Mouse (Mus musculus): Measurements from ENCODE around the gene Ugt1a2.
"Not testable (repeated sequence)": the region's sequence is repeated elsewhere in the genome, so short reads cannot be mapped to it uniquely, and the experiment has no call there.

Ugt1a2 gene

GRCm38 (mm10) chr1:88218051-88218450, 17.6 kb downstream of the Ugt1a2 start:
- DNase-seq (ENCODE audit: low spot score), result no peak

- no peak for DNase-seq (ENCODE audit: low spot score)
Measured at GRCm38 (mm10) chr1:88218591-88218990, 18.2 kb downstream of the Ugt1a2 start.

- no peak for DNase-seq (ENCODE audit: low spot score)
Measured at GRCm38 (mm10) chr1:88219054-88219453, 18.7 kb downstream of the Ugt1a2 start.

- no peak for DNase-seq (ENCODE audit: low spot score)
Measured at GRCm38 (mm10) chr1:88220336-88220735, 19.9 kb downstream of the Ugt1a2 start.

- DNase-seq (ENCODE audit: low spot score), result no peak
Measured at GRCm38 (mm10) chr1:88222216-88222615, 21.8 kb downstream of the Ugt1a2 start.

- not testable (repeated sequence) for DNase-seq (ENCODE audit: low spot score)
Measured at GRCm38 (mm10) chr1:88223011-88223515, 22.7 kb downstream of the Ugt1a2 start.

GRCm38 (mm10) chr1:88223591-88223990, 23.2 kb downstream of the Ugt1a2 start:
- DNase-seq (ENCODE audit: low spot score), result peak; percentile 52

- DNase-seq (ENCODE audit: low spot score), result peak; percentile 84
Measured at GRCm38 (mm10) chr1:88224029-88224776, 23.8 kb downstream of the Ugt1a2 start.

- DNase-seq (ENCODE audit: low spot score), result not testable (repeated sequence)
Measured at GRCm38 (mm10) chr1:88225301-88225700, 24.9 kb downstream of the Ugt1a2 start.

- no peak for DNase-seq (ENCODE audit: low spot score)
Measured at GRCm38 (mm10) chr1:88225741-88226140, 25.3 kb downstream of the Ugt1a2 start.

- no peak for DNase-seq (ENCODE audit: low spot score)
Measured at GRCm38 (mm10) chr1:88226670-88227379, 26.4 kb downstream of the Ugt1a2 start, which contains the start of gene Mroh2a. Mroh2a (plus strand) TSS chr1:88226986.

GRCm38 (mm10) chr1:88227482-88227881, 27.1 kb downstream of the Ugt1a2 start:
- no peak for DNase-seq (ENCODE audit: low spot score)

GRCm38 (mm10) chr1:88228121-88228520, 27.7 kb downstream of the Ugt1a2 start:
- DNase-seq (ENCODE audit: low spot score), result no peak

- no peak for DNase-seq (ENCODE audit: low spot score)
Measured at GRCm38 (mm10) chr1:88229566-88229965, 29.2 kb downstream of the Ugt1a2 start.

- no peak for DNase-seq (ENCODE audit: low spot score)
Measured at GRCm38 (mm10) chr1:88229986-88230385, 29.6 kb downstream of the Ugt1a2 start.

- DNase-seq (ENCODE audit: low spot score), result no peak
Measured at GRCm38 (mm10) chr1:88230421-88230820, 30.0 kb downstream of the Ugt1a2 start.

GRCm38 (mm10) chr1:88230981-88231802, 30.8 kb downstream of the Ugt1a2 start:
- no peak for DNase-seq (ENCODE audit: low spot score)

- DNase-seq (ENCODE audit: low spot score), result no peak
Measured at GRCm38 (mm10) chr1:88231803-88232499, 31.6 kb downstream of the Ugt1a2 start.

- no peak for DNase-seq (ENCODE audit: low spot score)
Measured at GRCm38 (mm10) chr1:88232664-88233380, 32.4 kb downstream of the Ugt1a2 start.

- DNase-seq (ENCODE audit: low spot score), result no peak
Measured at GRCm38 (mm10) chr1:88233421-88234247, 33.2 kb downstream of the Ugt1a2 start.

All from adipocyte (in vitro differentiated cells).